Mouse (Mus musculus): ENCODE measurements at regions not wholly inside any gene's neighbourhood (a gene's known extent, or its start where the extent isn't known, plus 50 kb on each side); places are given as distances from the start of the nearest gene placed in this dataset.

DNA sequence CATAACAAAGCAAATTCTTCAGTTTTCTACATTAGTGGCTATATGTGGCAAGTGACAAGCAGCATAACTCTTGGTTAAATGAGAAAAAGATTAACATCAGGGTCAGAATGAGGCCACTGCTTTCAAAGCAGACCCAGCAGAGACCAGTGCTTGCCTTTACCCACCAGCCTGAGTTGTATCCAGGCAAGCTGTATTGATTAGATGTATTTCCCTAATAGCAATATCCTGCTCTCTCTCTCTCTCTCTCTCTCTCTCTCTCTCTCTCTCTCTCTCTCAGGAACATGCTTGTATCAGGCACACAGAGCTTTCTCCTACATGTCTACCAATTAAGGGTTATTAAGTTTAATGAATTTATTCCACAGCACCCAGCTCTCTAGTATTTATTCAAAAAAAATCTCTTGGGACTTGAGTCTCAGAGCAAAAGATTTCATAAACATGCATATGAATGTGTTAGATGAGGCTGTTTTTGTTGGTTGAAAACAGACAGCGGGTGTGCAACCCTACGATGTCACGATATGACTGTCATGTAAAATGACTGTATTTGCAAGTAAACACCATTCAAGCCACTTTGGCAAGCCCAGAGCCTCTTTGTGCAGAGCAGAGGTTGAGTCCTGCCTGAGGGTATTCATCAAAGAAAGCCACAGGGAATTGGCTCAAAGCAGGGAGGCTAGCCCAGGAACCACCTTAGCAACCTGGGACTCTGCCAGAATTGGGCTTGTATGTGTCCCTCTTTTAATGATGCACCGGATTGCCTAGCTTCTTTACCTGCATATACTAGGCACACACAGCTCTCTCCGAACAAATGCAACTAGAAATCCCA is 136.0 kb upstream of the Fndc3a start:
- TF ChIP-seq CTCF (IDR thresholded peaks at IDR 0.05; ENCODE audit: control insufficient read depth, insufficient read depth, insufficient replicate concordance, low read depth, low read length) (no peak), POLR2A (IDR thresholded peaks at IDR 0.05; ENCODE audit: control insufficient read depth, low read depth, low read length) (no peak)
